Mouse (Mus musculus): Measurements from ENCODE around the gene Slc27a1.
"Not testable (repeated sequence)": the region's sequence is repeated elsewhere in the genome, so short reads cannot be mapped to it uniquely, and the experiment has no call there.

Slc27a1 gene

GRCm38 (mm10) chr8:71568387-71568937, at the start of gene Slc27a1:
Gene Slc27a1 (plus strand): TSS chr8:71568882.
- DNase-seq (ENCODE audit: low spot score), result no peak

GRCm38 (mm10) chr8:71519037-71519825, 49.5 kb upstream of the Slc27a1 start:
- not testable (repeated sequence) for DNase-seq (ENCODE audit: low spot score)

GRCm38 (mm10) chr8:71521634-71522033, 47.0 kb upstream of the Slc27a1 start:
- DNase-seq (ENCODE audit: low spot score), result peak; percentile 86

GRCm38 (mm10) chr8:71525226-71526050, 43.2 kb upstream of the Slc27a1 start, which contains the start of gene Ccdc194:
Gene Ccdc194 (minus strand): TSS chr8:71525711.
- no peak for DNase-seq (ENCODE audit: low spot score)

GRCm38 (mm10) chr8:71526272-71526671, 42.4 kb upstream of the Slc27a1 start:
- DNase-seq (ENCODE audit: low spot score), result no peak

- DNase-seq (ENCODE audit: low spot score), result no peak
Measured at GRCm38 (mm10) chr8:71527162-71527870, 41.4 kb upstream of the Slc27a1 start.

GRCm38 (mm10) chr8:71528362-71529073, 40.2 kb upstream of the Slc27a1 start:
- no peak for DNase-seq (ENCODE audit: low spot score)

- DNase-seq (ENCODE audit: low spot score), result not testable (repeated sequence)
Measured at GRCm38 (mm10) chr8:71530735-71531467, 37.8 kb upstream of the Slc27a1 start.

GRCm38 (mm10) chr8:71534263-71534810, 34.3 kb upstream of the Slc27a1 start:
- no peak for DNase-seq (ENCODE audit: low spot score)

- DNase-seq (ENCODE audit: low spot score), result no peak
Measured at GRCm38 (mm10) chr8:71535663-71536062, 33.0 kb upstream of the Slc27a1 start.

GRCm38 (mm10) chr8:71537028-71537867, 31.4 kb upstream of the Slc27a1 start, which contains the start of gene Bst2:
Gene Bst2 (minus strand): TSS chr8:71537456.
- DNase-seq (ENCODE audit: low spot score), result no peak

GRCm38 (mm10) chr8:71542632-71543343, 25.9 kb upstream of the Slc27a1 start, which contains the start of gene Mvb12a:
Gene Mvb12a (plus strand): TSS chr8:71542922.
- DNase-seq (ENCODE audit: low spot score), result peak; percentile 98

- no peak for DNase-seq (ENCODE audit: low spot score)
Measured at GRCm38 (mm10) chr8:71543755-71544154, 24.9 kb upstream of the Slc27a1 start.

- DNase-seq (ENCODE audit: low spot score), result no peak
Measured at GRCm38 (mm10) chr8:71545053-71545452, 23.6 kb upstream of the Slc27a1 start.

- no peak for DNase-seq (ENCODE audit: low spot score)
Measured at GRCm38 (mm10) chr8:71547590-71547989, 21.1 kb upstream of the Slc27a1 start.

- no peak for DNase-seq (ENCODE audit: low spot score)
Measured at GRCm38 (mm10) chr8:71550754-71551153, 17.9 kb upstream of the Slc27a1 start.

- DNase-seq (ENCODE audit: low spot score), result no peak
Measured at GRCm38 (mm10) chr8:71552770-71553169, 15.9 kb upstream of the Slc27a1 start.

- DNase-seq (ENCODE audit: low spot score), result no peak
Measured at GRCm38 (mm10) chr8:71554001-71554400, 14.7 kb upstream of the Slc27a1 start.

GRCm38 (mm10) chr8:71554644-71555043, 14.0 kb upstream of the Slc27a1 start:
- DNase-seq (ENCODE audit: low spot score), result no peak

Data from left cerebral cortex, adult 11 months (tissue).